Mouse (Mus musculus) testis, adult 2 months (tissue): ENCODE measurements at regions not wholly inside any gene's neighbourhood (a gene's known extent, or its start where the extent isn't known, plus 50 kb on each side); places are given as distances from the start of the nearest gene placed in this dataset.

Experiments
- CTCF ChIP-seq: fragments of 200-500 bp; IDR thresholded peaks from 2 replicates; pipeline ENCODE4 v1.5.1; 2012; ENCODE audit warnings: low read depth, mild to moderate bottlenecking, inconsistent platforms, low read length, moderate library complexity; ENCODE audit not compliant: control insufficient read depth, insufficient read depth, insufficient replicate concordance
- POLR2A ChIP-seq: fragments of 200-500 bp; IDR thresholded peaks from 2 replicates; pipeline ENCODE4 v1.6.1; 2012; ENCODE audit warnings: low read depth, mild to moderate bottlenecking, inconsistent platforms, low read length, moderate library complexity; ENCODE audit not compliant: control insufficient read depth

- TF ChIP-seq POLR2A (no peak), CTCF (no peak)
Measured at GRCm38 (mm10) chr1:72012710-72013109, 199.4 kb downstream of the Mreg start.
